8 mouse cellular contexts compared by ENCODE assay signal in genomic region chr6:88927595-88927994, GRCm38 (mm10). TPM values are rescaled to one million over a fixed set of nuclear protein-coding genes. Genes with fewer than 3 reads are reported as not detected.
DNase-seq lines count a peak whose midpoint lies in the region; ATAC-seq and TF ChIP-seq lines count a peak whose summit lies in the region.

No protein-coding gene starts in this region.

- TF ChIP-seq CTCF in cerebellum, adult 2 months (IDR thresholded peaks at IDR 0.05; ENCODE audit: borderline replicate concordance, insufficient read depth, low read depth, low read length), result peak; percentile 98

- no peak overlapping the region for H3K27ac ChIP-seq in cerebellum, adult 2 months (ENCODE audit: insufficient read depth, low read length)

- 20% methylated on average over 2 of the region's 2 CpGs for WGBS in cerebellum, adult 2 months

- ATAC-seq in frontal cortex, adult (ENCODE audit: low TSS enrichment), result peak; percentile 77

- no peaks in the 10 kb centered on the region for H3K27me3 ChIP-seq in cerebellum, adult 2 months (ENCODE audit: control insufficient read depth, insufficient read depth, low read length)

- TF ChIP-seq POLR2A in cerebellum, adult 2 months (IDR thresholded peaks at IDR 0.05; ENCODE audit: borderline replicate concordance, insufficient read depth, low read length), result no peak

- intact Hi-C loops in left cerebral cortex, postnatal 10 days (cut with DNase I), result loop anchor here (5.0 kb wide), 1 partner anchor 1400 kb away; the partner anchor contains the start of gene Chst13

- H3K4me3 ChIP-seq in cerebellum, adult 2 months (replicated peaks; ENCODE audit: insufficient read depth, low read depth, low read length), result no peak overlapping the region

- peak; percentile 64 for DNase-seq in MN1 (ENCODE audit: low spot score)
- DNase-seq in cerebellum, adult 2 months, result peak; percentile 75 to 88
- DNase-seq in induced T-regulatory cell, adult 2 months (ENCODE audit: low read depth), result peak; percentile 75
- DNase-seq in left cerebral cortex, postnatal 10 days (ENCODE audit: extremely low spot score in 1 of 2, low spot score in 2 of 2), result peak; percentile 75 to 82
- peak; percentile 80 for DNase-seq in mesoderm, embryonic 11.5 days (ENCODE audit: low read depth, low spot score)
- peak; percentile 83 for DNase-seq in right cerebral cortex, postnatal 25 days
- DNase-seq in urinary bladder, postnatal 4 days (ENCODE audit: low spot score in 2 of 2), result peak; percentile 63 to 76

- peaks cover 41% of the 10 kb centered on the region for H3K4me1 ChIP-seq in cerebellum, adult 2 months (ENCODE audit: control insufficient read depth, insufficient read depth, low read length)

RNA-seq across cellular contexts. Expression of gene Tpra1, which starts 25.5 kb away (rescaled TPM):
- 206 and 236 TPM in 2 replicates for polyA plus RNA-seq in cerebellum, adult 2 months (2012; rRNA removed)
- total RNA-seq in left cerebral cortex, postnatal 10 days (2021), result 10 to 100 TPM; 34.2 to 34.9 TPM

RNA-seq across cellular contexts. Expression of gene Mcm2, which starts 29.0 kb away (rescaled TPM):
- 7.5 and 9.8 TPM in 2 replicates for polyA plus RNA-seq in cerebellum, adult 2 months (2012; rRNA removed)
- 1 to 10 TPM; 6.1 to 6.5 TPM for total RNA-seq in left cerebral cortex, postnatal 10 days (2021)

RNA-seq across cellular contexts. Expression of gene Podxl2, which starts 52.8 kb away (rescaled TPM):
- polyA plus RNA-seq in cerebellum, adult 2 months (2012; rRNA removed), result 538 and 541 TPM in 2 replicates
- total RNA-seq in left cerebral cortex, postnatal 10 days (2021), result 100 to 1,000 TPM; 291 to 304 TPM
